Mouse (Mus musculus): ENCODE measurements around the gene Fpr1. TPM values are rescaled to one million over a fixed set of nuclear protein-coding genes. Genes with fewer than 3 reads are reported as not detected.
"Not testable (repeated sequence)": the region's sequence is repeated elsewhere in the genome, so short reads cannot be mapped to it uniquely, and the experiment has no call there.

The Fpr1 gene
- not detected in 2 replicates for polyA plus RNA-seq (2014; fragmentation: Nextera tagmentation; extraction: Ambion mirVana)

- Histone ChIP-seq H3K36me3 (replicated peaks; ENCODE audit: control insufficient read depth, insufficient read depth) (no peaks in the 10 kb centered on the region), H3K27ac (no peak within 1 kb of the TSS), H3K4me3 (replicated peaks; ENCODE audit: low read length) (no peak within 1 kb of the TSS), H3K9ac (no peak within 1 kb of the TSS), H3K9me3 (ENCODE audit: control insufficient read depth, low read length) (no peaks in the 10 kb centered on the region), H3K4me1 (replicated peaks; ENCODE audit: control insufficient read depth, insufficient read depth, low read length) (no peaks in the 10 kb centered on the region), H3K4me2 (replicated peaks) (no peak within 1 kb of the TSS), H3K27me3 (ENCODE audit: control insufficient read depth, insufficient read depth, low read length) (no peaks in the 10 kb centered on the region)
- 50% methylated on average over 1 of the region's 1 CpGs for whole genome bisulfite sequencing
- DNase-seq (ENCODE audit: low spot score) (no peak), ATAC-seq (ENCODE audit: low FRiP score) (no peak)
These were observed at the start of gene Fpr1 for GRCm38 (mm10) chr17:17883840-17884239. Fpr1 (minus strand) TSS chr17:17883940.

GRCm38 (mm10) chr17:17917782-17918181, 34.0 kb upstream of the Fpr1 start:
- Histone ChIP-seq H3K9ac (no peak overlapping the region), H3K4me1 (replicated peaks; ENCODE audit: control insufficient read depth, insufficient read depth, low read length) (no peaks in the 10 kb centered on the region), H3K9me3 (ENCODE audit: control insufficient read depth, low read length) (no peaks in the 10 kb centered on the region), H3K4me3 (replicated peaks; ENCODE audit: low read length) (no peak overlapping the region), H3K27me3 (ENCODE audit: control insufficient read depth, insufficient read depth, low read length) (no peaks in the 10 kb centered on the region), H3K27ac (no peak overlapping the region), H3K36me3 (replicated peaks; ENCODE audit: control insufficient read depth, insufficient read depth) (no peaks in the 10 kb centered on the region), H3K4me2 (replicated peaks) (no peak overlapping the region)
- ATAC-seq (ENCODE audit: low FRiP score) (no peak), DNase-seq (ENCODE audit: low spot score) (no peak)

GRCm38 (mm10) chr17:17917376-17917775, 33.6 kb upstream of the Fpr1 start:
- Histone ChIP-seq H3K27ac (no peak overlapping the region), H3K9me3 (ENCODE audit: control insufficient read depth, low read length) (no peaks in the 10 kb centered on the region), H3K4me2 (replicated peaks) (no peak overlapping the region), H3K9ac (no peak overlapping the region), H3K36me3 (replicated peaks; ENCODE audit: control insufficient read depth, insufficient read depth) (no peaks in the 10 kb centered on the region), H3K4me3 (replicated peaks; ENCODE audit: low read length) (no peak overlapping the region), H3K27me3 (ENCODE audit: control insufficient read depth, insufficient read depth, low read length) (no peaks in the 10 kb centered on the region), H3K4me1 (replicated peaks; ENCODE audit: control insufficient read depth, insufficient read depth, low read length) (no peaks in the 10 kb centered on the region)
- DNase-seq (ENCODE audit: low spot score) (no peak), ATAC-seq (ENCODE audit: low FRiP score) (no peak)
- 87% methylated on average over 1 of the region's 1 CpGs for WGBS

- not testable (repeated sequence) for H3K36me3 ChIP-seq (replicated peaks; ENCODE audit: control insufficient read depth, insufficient read depth); H3K27me3 ChIP-seq (ENCODE audit: control insufficient read depth, insufficient read depth, low read length); H3K9ac ChIP-seq; H3K4me2 ChIP-seq (replicated peaks); H3K4me3 ChIP-seq (replicated peaks; ENCODE audit: low read length); H3K4me1 ChIP-seq (replicated peaks; ENCODE audit: control insufficient read depth, insufficient read depth, low read length); DNase-seq (ENCODE audit: low spot score); ATAC-seq (ENCODE audit: low FRiP score); H3K27ac ChIP-seq; H3K9me3 ChIP-seq (ENCODE audit: control insufficient read depth, low read length)
- WGBS = 86% methylated on average over 8 of the region's 8 CpGs
These were observed 28.9 kb upstream of the Fpr1 start for GRCm38 (mm10) chr17:17912618-17913017.

- Histone ChIP-seq H3K9me3 (ENCODE audit: control insufficient read depth, low read length) (no peaks in the 10 kb centered on the region), H3K9ac (peak overlapping the region; percentile 64), H3K4me3 (replicated peaks; ENCODE audit: low read length) (peak overlapping the region; percentile 42), H3K27me3 (ENCODE audit: control insufficient read depth, insufficient read depth, low read length) (no peaks in the 10 kb centered on the region), H3K4me1 (replicated peaks; ENCODE audit: control insufficient read depth, insufficient read depth, low read length) (no peaks in the 10 kb centered on the region), H3K4me2 (replicated peaks) (peak overlapping the region; percentile 53), H3K27ac (peak overlapping the region; percentile 68), H3K36me3 (replicated peaks; ENCODE audit: control insufficient read depth, insufficient read depth) (no peaks in the 10 kb centered on the region)
- peak; percentile 100 for ATAC-seq (ENCODE audit: low FRiP score)
- 17% methylated on average over 51 of the region's 51 CpGs for WGBS
- DNase-seq (ENCODE audit: low spot score) = peak; percentile 83
These were observed 26.1 kb upstream of the Fpr1 start for GRCm38 (mm10) chr17:17909636-17910421.

GRCm38 (mm10) chr17:17900768-17901167, 17.0 kb upstream of the Fpr1 start:
- no peaks in the 10 kb centered on the region for H3K36me3 ChIP-seq (replicated peaks; ENCODE audit: control insufficient read depth, insufficient read depth)
- no peak for DNase-seq (ENCODE audit: low spot score)
- H3K9me3 ChIP-seq (ENCODE audit: control insufficient read depth, low read length) = no peaks in the 10 kb centered on the region
- no peak overlapping the region for H3K4me2 ChIP-seq (replicated peaks)
- no peak overlapping the region for H3K4me3 ChIP-seq (replicated peaks; ENCODE audit: low read length)
- no peaks in the 10 kb centered on the region for H3K4me1 ChIP-seq (replicated peaks; ENCODE audit: control insufficient read depth, insufficient read depth, low read length)
- 89% methylated on average over 1 of the region's 1 CpGs for WGBS
- no peak overlapping the region for H3K9ac ChIP-seq
- no peak overlapping the region for H3K27ac ChIP-seq
- ATAC-seq (ENCODE audit: low FRiP score) = no peak
- H3K27me3 ChIP-seq (ENCODE audit: control insufficient read depth, insufficient read depth, low read length) = no peaks in the 10 kb centered on the region

GRCm38 (mm10) chr17:17899268-17899667, 15.5 kb upstream of the Fpr1 start:
- ATAC-seq (ENCODE audit: low FRiP score) (peak; percentile 57; the same call in 1 of the 2 replicates), DNase-seq (ENCODE audit: low spot score) (peak; percentile 67)
- no peak overlapping the region for H3K9ac ChIP-seq
- no peak overlapping the region for H3K27ac ChIP-seq
- WGBS = 84% methylated on average over 2 of the region's 2 CpGs
- H3K9me3 ChIP-seq (ENCODE audit: control insufficient read depth, low read length) = no peaks in the 10 kb centered on the region
- no peaks in the 10 kb centered on the region for H3K4me1 ChIP-seq (replicated peaks; ENCODE audit: control insufficient read depth, insufficient read depth, low read length)
- H3K4me3 ChIP-seq (replicated peaks; ENCODE audit: low read length) = no peak overlapping the region
- H3K27me3 ChIP-seq (ENCODE audit: control insufficient read depth, insufficient read depth, low read length) = no peaks in the 10 kb centered on the region
- H3K36me3 ChIP-seq (replicated peaks; ENCODE audit: control insufficient read depth, insufficient read depth) = no peaks in the 10 kb centered on the region
- H3K4me2 ChIP-seq (replicated peaks) = no peak overlapping the region

GRCm38 (mm10) chr17:17896039-17896438, 12.3 kb upstream of the Fpr1 start:
- WGBS = 6% methylated on average over 4 of the region's 4 CpGs

GRCm38 (mm10) chr17:17889732-17890425, 6.1 kb upstream of the Fpr1 start:
- no peaks in the 10 kb centered on the region for H3K4me1 ChIP-seq (replicated peaks; ENCODE audit: control insufficient read depth, insufficient read depth, low read length)
- no peak for ATAC-seq (ENCODE audit: low FRiP score)
- 84% methylated on average over 2 of the region's 2 CpGs for WGBS
- no peak for DNase-seq (ENCODE audit: low spot score)
- no peaks in the 10 kb centered on the region for H3K36me3 ChIP-seq (replicated peaks; ENCODE audit: control insufficient read depth, insufficient read depth)
- no peak overlapping the region for H3K9ac ChIP-seq
- no peak overlapping the region for H3K4me3 ChIP-seq (replicated peaks; ENCODE audit: low read length)
- no peaks in the 10 kb centered on the region for H3K27me3 ChIP-seq (ENCODE audit: control insufficient read depth, insufficient read depth, low read length)
- no peak overlapping the region for H3K27ac ChIP-seq
- no peaks in the 10 kb centered on the region for H3K9me3 ChIP-seq (ENCODE audit: control insufficient read depth, low read length)
- H3K4me2 ChIP-seq (replicated peaks) = no peak overlapping the region

More at GRCm38 (mm10) chr17:17896039-17896438, 12.3 kb upstream of the Fpr1 start:
- Histone ChIP-seq H3K4me1 (replicated peaks; ENCODE audit: control insufficient read depth, insufficient read depth, low read length) (no peaks in the 10 kb centered on the region), H3K9ac (no peak overlapping the region), H3K27ac (no peak overlapping the region), H3K36me3 (replicated peaks; ENCODE audit: control insufficient read depth, insufficient read depth) (no peaks in the 10 kb centered on the region), H3K4me3 (replicated peaks; ENCODE audit: low read length) (no peak overlapping the region), H3K4me2 (replicated peaks) (no peak overlapping the region), H3K9me3 (ENCODE audit: control insufficient read depth, low read length) (no peaks in the 10 kb centered on the region), H3K27me3 (ENCODE audit: control insufficient read depth, insufficient read depth, low read length) (no peaks in the 10 kb centered on the region)
- DNase-seq (ENCODE audit: low spot score) (peak; percentile 84), ATAC-seq (ENCODE audit: low FRiP score) (no peak)

Measured in hindbrain, embryonic 14.5 days (tissue).